Mouse (Mus musculus): ENCODE results near the gene Fam110a. TPM values are rescaled to one million over a fixed set of nuclear protein-coding genes. Genes with fewer than 3 reads are reported as not detected.

Gene Fam110a
- polyA plus RNA-seq, 1 experiment from 2014 or later = 149 TPM

DNA sequence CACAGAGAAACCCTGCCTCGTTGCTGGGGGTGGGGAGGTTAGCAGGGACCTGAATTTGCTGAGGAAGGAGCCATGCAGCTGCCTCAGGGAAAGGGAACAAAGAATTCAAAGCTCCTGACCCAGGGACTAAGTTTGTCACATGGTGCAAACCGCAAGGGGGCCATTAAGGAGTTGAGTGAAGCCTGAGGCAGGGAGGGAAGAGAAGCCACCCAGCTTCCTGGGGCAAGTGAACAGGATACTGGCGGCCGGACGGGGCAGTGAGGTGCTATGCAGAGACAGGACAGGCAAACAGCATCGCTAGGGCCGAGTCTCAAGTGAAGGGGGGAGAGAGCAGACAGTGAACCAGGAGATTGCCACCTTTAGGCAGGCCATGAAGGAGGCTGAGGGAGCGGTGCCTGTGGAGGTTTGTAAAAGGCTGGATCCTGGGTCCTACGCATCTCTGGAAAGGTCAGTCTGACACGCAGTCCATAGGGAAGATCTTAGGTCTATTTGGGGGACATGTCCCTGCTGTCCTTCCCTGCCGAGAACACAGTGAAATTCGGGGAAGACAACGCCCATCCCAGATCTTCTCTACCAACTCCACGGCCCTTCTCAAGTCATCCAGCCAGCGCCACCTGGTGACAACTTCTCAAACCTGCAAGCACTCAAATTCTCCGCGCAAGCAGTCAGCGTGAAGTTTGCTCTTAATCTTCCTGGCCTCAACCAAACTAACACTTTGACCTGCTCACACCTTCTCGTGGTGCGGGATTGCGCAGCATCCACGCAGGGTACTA, 14.5 kb upstream of the Fam110a start:
- H3K4me3 ChIP-seq = peak overlapping the region; percentile 22
- H3K27ac ChIP-seq = peak overlapping the region; percentile 54
- 6% methylated on average over 22 of the region's 22 CpGs for WGBS
- peak; percentile 80 for DNase-seq (ENCODE audit: low spot score)
- H3K36me3 ChIP-seq = no peaks in the 10 kb centered on the region
- no peaks in the 10 kb centered on the region for H3K9me3 ChIP-seq
- peaks cover 49% of the 10 kb centered on the region for H3K4me1 ChIP-seq (replicated peaks)
- peaks cover 65% of the 10 kb centered on the region for H3K27me3 ChIP-seq (ENCODE audit: insufficient read depth, poor library complexity, severe bottlenecking)

DNA sequence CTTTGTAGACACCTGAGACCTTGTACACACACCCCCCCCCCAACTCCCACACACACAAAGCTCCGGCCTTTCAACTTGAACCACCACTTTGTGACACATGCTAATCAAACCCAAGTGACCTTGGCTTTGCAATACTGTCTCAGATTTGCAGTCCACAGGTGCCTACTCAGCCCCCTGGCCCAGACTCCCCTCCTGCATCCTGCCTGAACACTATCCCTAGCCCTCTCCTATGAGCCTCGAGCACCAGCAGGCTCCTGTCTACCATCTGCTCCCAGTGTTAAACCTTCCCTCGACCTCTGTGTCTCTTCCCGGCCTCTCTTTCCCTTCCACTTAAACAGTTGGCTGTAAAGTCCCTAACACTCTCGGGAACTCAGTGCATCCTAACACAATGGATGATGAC, 11.4 kb upstream of the Fam110a start:
- peaks cover 34% of the 10 kb centered on the region for H3K27me3 ChIP-seq (ENCODE audit: insufficient read depth, poor library complexity, severe bottlenecking)
- DNase-seq (ENCODE audit: low spot score) = no peak
- H3K4me3 ChIP-seq = no peak overlapping the region
- peaks cover 44% of the 10 kb centered on the region for H3K4me1 ChIP-seq (replicated peaks)
- no peaks in the 10 kb centered on the region for H3K9me3 ChIP-seq
- 35% methylated on average over 5 of the region's 5 CpGs for WGBS
- peak overlapping the region; percentile 77 for H3K27ac ChIP-seq
- no peaks in the 10 kb centered on the region for H3K36me3 ChIP-seq

DNA sequence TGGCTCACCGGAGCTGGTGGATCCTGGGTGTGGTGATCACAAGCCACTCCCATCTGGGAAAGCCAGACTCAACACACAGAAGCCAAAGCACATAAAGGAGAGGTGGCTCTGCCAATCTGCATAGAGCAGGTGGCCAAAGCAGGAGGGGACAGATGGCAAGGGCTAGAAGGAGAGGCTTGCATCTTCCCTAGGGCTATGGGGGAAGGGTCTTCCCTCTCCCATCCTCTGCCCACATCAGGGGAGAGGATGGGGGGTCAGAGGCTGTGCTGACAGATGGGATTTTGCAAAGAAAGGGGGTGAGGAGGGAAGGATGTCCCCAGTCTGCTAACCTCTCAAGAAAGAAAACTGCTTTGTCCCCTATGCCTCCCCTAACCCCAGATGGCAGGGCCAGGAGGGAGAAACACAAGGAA, 11.0 kb upstream of the Fam110a start:
- peaks cover 44% of the 10 kb centered on the region for H3K4me1 ChIP-seq (replicated peaks)
- peaks cover 30% of the 10 kb centered on the region for H3K27me3 ChIP-seq (ENCODE audit: insufficient read depth, poor library complexity, severe bottlenecking)
- WGBS = 20% methylated on average over 1 of the region's 1 CpGs
- no peak overlapping the region for H3K4me3 ChIP-seq
- no peaks in the 10 kb centered on the region for H3K36me3 ChIP-seq
- DNase-seq (ENCODE audit: low spot score) = peak; percentile 66
- no peaks in the 10 kb centered on the region for H3K9me3 ChIP-seq
- H3K27ac ChIP-seq = peak overlapping the region; percentile 77

DNA sequence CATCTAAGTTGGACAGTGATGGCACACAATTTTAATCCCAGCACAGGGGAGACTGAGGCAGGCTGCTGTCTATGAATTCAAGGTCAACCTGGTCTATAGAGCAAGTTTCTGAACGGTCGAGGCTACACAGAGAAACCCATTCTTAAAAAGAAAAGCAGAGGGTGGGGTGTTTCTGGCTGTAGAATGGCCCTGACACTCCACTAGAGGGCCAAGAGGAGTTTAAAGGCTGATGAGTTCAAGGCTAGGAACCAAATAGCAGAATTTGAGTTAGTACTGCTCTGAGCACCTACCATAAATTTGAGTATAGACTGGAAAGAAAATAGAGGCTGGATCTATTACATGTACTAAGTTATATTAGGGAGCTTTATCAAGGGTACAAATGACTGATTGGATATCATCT, 9.0 kb upstream of the Fam110a start:
- no peak for DNase-seq (ENCODE audit: low spot score)
- H3K27ac ChIP-seq = no peak overlapping the region
- H3K4me3 ChIP-seq = no peak overlapping the region
- no peaks in the 10 kb centered on the region for H3K36me3 ChIP-seq
- H3K4me1 ChIP-seq (replicated peaks) = peaks cover 35% of the 10 kb centered on the region
- H3K9me3 ChIP-seq = no peaks in the 10 kb centered on the region
- H3K27me3 ChIP-seq (ENCODE audit: insufficient read depth, poor library complexity, severe bottlenecking) = peaks cover 11% of the 10 kb centered on the region
- WGBS = 68% methylated on average over 2 of the region's 2 CpGs

DNA sequence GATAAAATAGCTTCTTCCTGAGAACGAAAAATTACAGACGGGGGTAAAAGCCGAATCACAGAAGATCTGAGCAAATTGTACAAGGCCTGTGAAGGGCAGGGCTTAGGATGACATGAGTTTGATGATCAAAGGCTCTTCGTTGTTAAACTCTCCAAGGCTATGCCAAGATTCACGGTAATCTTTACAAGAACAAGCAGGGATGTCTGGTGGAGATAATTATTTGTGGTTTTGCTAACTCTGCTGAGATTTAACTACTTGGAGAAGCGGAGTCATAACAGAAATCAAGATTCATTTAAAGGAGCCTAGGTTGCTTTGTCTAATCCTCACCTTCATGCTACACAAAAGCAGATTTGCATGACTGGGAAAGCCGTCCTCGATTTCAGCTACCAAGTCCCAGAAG, 6.9 kb upstream of the Fam110a start:
- H3K4me1 ChIP-seq (replicated peaks) = peaks cover 22% of the 10 kb centered on the region
- no peaks in the 10 kb centered on the region for H3K36me3 ChIP-seq
- H3K27me3 ChIP-seq (ENCODE audit: insufficient read depth, poor library complexity, severe bottlenecking) = no peaks in the 10 kb centered on the region; the same call in 1 of the 2 replicates
- no peaks in the 10 kb centered on the region for H3K9me3 ChIP-seq
- no peak overlapping the region for H3K4me3 ChIP-seq
- DNase-seq (ENCODE audit: low spot score) = no peak
- no peak overlapping the region for H3K27ac ChIP-seq
- 85% methylated on average over 8 of the region's 8 CpGs for WGBS

DNA sequence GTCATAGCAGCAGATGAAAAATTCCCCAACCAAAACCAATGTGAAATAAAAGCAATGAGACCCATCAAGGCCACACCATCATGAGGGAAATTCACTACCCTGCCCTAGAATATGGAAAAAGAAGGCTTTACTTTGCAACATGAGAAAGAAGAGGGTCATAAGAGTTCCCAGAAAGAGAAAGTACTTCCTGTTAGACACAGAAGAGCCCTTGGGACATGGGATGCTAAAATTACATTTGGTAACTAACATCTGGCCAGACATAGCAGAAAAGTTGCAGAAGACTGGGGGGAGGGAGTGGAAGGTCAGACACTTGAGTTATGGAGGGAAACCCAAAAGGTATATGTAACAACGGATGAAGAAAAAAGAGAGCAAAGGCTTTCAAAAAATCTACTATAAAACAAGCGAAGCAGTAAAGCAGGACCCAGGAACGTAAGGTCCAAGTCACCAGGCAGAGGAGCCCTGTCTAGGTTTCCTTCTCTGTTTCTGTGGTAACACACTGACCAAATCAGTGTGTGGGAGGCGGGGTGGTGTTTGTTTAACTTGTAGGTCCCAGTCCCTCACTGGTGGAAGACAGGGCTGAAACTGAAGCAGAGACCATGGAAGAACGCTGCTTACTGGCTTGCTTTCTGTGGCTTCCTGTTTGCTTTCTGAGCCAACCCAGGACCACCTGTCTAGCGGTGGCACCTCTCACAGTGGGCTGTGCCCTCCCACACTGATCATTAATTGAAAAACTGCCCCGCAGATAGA, 5.6 kb upstream of the Fam110a start:
- H3K27me3 ChIP-seq (ENCODE audit: insufficient read depth, poor library complexity, severe bottlenecking) = no peaks in the 10 kb centered on the region; the same call in 1 of the 2 replicates
- 70% methylated on average over 7 of the region's 7 CpGs for WGBS
- peaks cover 11% of the 10 kb centered on the region for H3K4me1 ChIP-seq (replicated peaks)
- H3K27ac ChIP-seq = no peak overlapping the region
- H3K4me3 ChIP-seq = no peak overlapping the region
- no peaks in the 10 kb centered on the region for H3K9me3 ChIP-seq
- H3K36me3 ChIP-seq = no peaks in the 10 kb centered on the region
- no peak for DNase-seq (ENCODE audit: low spot score)

DNA sequence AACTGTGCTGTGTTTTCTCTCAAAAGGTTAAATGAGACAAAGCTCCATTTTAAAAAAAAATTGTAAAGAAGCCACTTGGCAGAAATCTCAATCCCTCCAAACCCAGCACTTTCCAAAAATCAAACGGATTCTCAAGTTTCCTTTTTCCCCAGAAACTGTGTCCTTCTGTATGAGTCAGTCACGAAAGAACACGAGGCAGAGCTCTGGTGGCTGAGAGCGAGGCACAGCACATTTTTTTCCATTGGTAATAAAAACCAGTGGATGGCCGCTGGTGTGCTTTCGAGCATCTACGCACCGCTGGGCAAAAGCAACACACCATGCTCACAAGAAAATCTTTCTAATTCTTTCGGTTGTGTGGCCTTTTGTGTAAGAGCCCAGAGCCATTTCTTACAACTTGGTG, 4.0 kb upstream of the Fam110a start:
- 76% methylated on average over 9 of the region's 9 CpGs for WGBS
- no peak for DNase-seq (ENCODE audit: low spot score)
- H3K27ac ChIP-seq = peak overlapping the region; percentile 9; the same call in 1 of the 2 replicates

DNA sequence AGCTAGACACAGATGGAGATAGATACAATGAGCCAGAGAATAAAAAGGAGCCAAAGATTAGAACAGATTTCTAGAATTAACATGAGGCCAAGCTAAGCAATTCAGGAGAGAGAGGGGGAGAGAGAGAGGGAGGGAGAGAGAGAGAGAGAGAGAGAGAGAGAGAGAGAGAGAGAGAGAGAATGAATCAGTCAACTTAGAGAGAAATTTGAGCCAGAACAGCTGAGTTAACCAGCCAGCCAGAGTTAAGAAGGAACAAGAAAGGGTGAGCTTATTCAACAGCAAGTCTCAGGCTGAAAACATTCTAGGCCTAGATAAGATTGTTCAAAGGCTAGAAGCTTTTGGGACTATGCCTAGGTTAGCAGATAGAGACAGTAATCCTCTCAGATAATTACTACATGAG, 2.5 kb upstream of the Fam110a start:
- DNase-seq (ENCODE audit: low spot score) = no peak
- H3K27me3 ChIP-seq (ENCODE audit: insufficient read depth, poor library complexity, severe bottlenecking) = no peaks in the 10 kb centered on the region; the same call in 1 of the 2 replicates

More for the DNA sequence above, 4.0 kb upstream of the Fam110a start:
- Histone ChIP-seq H3K4me3 (no peak overlapping the region), H3K4me1 (replicated peaks) (peaks cover 22% of the 10 kb centered on the region), H3K27me3 (ENCODE audit: insufficient read depth, poor library complexity, severe bottlenecking) (no peaks in the 10 kb centered on the region; the same call in 1 of the 2 replicates), H3K36me3 (no peaks in the 10 kb centered on the region), H3K9me3 (no peaks in the 10 kb centered on the region)

DNA sequence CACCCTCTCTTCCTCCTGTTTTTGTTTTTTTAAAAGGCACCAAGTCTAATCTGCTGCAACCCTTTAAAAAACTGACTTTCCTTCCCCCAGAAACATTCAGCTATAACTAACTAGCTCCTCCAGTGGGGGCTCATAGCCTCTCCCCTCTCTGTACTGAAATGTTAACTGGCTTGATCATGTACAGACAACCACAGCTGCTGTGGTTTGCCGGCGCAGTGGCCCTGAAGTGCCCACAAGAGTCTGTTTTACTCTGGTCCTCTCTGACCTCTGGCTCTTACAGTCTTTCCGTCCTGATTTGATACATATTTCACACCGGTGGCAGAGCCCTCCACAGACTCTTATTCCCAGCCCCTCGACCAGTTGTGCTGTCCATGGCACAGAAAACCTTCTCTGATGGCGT, 1.2 kb upstream of the Fam110a start:
- no peaks in the 10 kb centered on the region; the same call in 1 of the 2 replicates for H3K27me3 ChIP-seq (ENCODE audit: insufficient read depth, poor library complexity, severe bottlenecking)
- H3K4me1 ChIP-seq (replicated peaks) = peaks cover 49% of the 10 kb centered on the region
- WGBS = 82% methylated on average over 6 of the region's 6 CpGs
- no peak overlapping the region for H3K27ac ChIP-seq
- DNase-seq (ENCODE audit: low spot score) = no peak
- no peaks in the 10 kb centered on the region for H3K9me3 ChIP-seq
- peaks cover 17% of the 10 kb centered on the region for H3K36me3 ChIP-seq
- H3K4me3 ChIP-seq = no peak overlapping the region

More for the DNA sequence above, 2.5 kb upstream of the Fam110a start:
- Histone ChIP-seq H3K4me1 (replicated peaks) (peaks cover 37% of the 10 kb centered on the region), H3K36me3 (peaks cover 5% of the 10 kb centered on the region; the same call in 1 of the 2 replicates), H3K4me3 (no peak overlapping the region), H3K9me3 (no peaks in the 10 kb centered on the region), H3K27ac (no peak overlapping the region)

DNA sequence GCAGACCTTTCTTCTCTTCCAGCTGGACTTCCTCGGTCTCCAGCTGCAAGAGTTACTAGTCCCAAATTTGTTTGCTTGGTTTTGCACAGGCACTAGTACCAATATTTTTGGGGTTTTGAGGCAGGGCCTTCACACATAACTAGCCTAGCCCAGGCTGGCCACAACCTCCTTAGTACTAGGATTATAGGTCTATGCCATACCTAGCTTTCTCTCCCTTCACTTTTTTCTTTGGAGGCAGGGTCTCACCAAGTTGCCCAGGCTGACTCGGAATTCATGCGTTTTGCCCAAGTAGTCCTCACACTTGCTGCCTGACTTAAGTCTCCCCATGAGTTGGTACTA, 305 bp upstream of the Fam110a start:
- peak overlapping the region; percentile 96 for H3K27ac ChIP-seq
- H3K9me3 ChIP-seq = no peaks in the 10 kb centered on the region
- H3K27me3 ChIP-seq (ENCODE audit: insufficient read depth, poor library complexity, severe bottlenecking) = peaks cover 4% of the 10 kb centered on the region
- no peak for DNase-seq (ENCODE audit: low spot score)
- 37% methylated on average over 3 of the region's 3 CpGs for WGBS
- H3K4me1 ChIP-seq (replicated peaks) = peaks cover 55% of the 10 kb centered on the region
- peaks cover 24% of the 10 kb centered on the region for H3K36me3 ChIP-seq
- peak overlapping the region; percentile 87 for H3K4me3 ChIP-seq

DNA sequence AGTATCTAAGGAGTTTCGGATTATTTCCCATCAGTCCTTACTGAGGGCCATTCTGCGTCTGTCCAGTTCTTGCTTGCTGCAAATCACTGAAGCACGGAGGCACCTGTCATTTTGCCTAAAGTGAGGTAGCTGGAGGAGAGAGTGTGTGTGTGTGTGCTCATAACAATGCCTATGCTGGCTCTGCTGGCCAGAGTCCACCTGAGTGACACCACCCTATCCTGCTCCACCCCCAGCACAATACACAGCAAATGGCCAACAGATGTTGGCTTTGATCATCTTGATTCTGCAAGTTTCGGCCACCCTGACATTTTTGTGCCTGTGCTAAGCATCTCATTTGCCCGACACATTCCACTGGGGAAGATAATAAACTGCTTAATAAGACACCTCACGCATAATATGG, 1.5 kb downstream of the Fam110a start:
- Histone ChIP-seq H3K27ac (peak overlapping the region; percentile 96), H3K9me3 (no peaks in the 10 kb centered on the region), H3K4me1 (replicated peaks) (peaks cover 66% of the 10 kb centered on the region), H3K36me3 (peaks cover 24% of the 10 kb centered on the region), H3K27me3 (ENCODE audit: insufficient read depth, poor library complexity, severe bottlenecking) (peaks cover 23% of the 10 kb centered on the region), H3K4me3 (peak overlapping the region; percentile 87)
- 74% methylated on average over 6 of the region's 6 CpGs for WGBS
- DNase-seq (ENCODE audit: low spot score) = no peak

DNA sequence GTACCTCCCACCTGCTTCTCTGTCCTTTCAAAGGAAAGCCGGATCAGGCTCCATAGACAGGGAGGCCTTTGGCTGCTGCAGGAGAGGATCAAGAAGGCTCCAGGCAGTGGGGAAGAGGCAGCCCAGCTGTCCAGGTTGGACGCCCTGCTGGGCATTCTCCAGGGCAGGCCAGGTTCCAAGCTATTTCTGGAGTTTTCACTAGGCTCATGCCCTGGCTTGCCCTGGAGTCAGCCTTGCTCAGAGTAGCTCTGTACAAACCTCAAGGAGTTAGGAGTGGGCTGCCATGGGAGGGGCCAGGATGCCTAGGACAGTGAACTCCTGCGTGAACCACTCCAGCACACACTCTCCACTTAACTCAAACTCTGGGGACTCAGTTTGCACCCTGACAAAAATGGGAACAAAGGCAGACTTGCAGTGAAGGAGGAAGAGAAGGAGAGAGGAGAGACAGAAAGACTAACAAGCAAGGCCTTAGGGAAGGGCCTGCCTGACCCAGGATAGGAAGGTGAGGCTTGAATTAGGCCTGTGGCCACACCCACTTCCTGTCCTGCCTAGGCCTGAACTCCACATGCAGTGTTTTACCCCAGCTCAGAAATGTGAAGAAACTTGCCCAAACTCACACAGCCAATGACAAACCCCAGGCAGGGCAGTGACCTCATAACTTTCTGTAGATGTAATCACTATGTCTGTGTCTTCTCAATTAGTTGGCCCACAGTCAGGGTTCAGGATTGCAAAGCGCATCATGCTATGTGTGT, 2.2 kb downstream of the Fam110a start:
- peak overlapping the region; percentile 67; the same call in 1 of the 2 replicates for H3K27ac ChIP-seq
- peaks cover 73% of the 10 kb centered on the region for H3K4me1 ChIP-seq (replicated peaks)
- 83% methylated on average over 4 of the region's 4 CpGs for WGBS
- peak overlapping the region; percentile 87; the same call in 1 of the 2 replicates for H3K4me3 ChIP-seq
- no peaks in the 10 kb centered on the region for H3K9me3 ChIP-seq
- no peak for DNase-seq (ENCODE audit: low spot score)
- peaks cover 27% of the 10 kb centered on the region for H3K27me3 ChIP-seq (ENCODE audit: insufficient read depth, poor library complexity, severe bottlenecking)
- H3K36me3 ChIP-seq = peaks cover 24% of the 10 kb centered on the region

All from hindbrain, embryonic 10.5 days (tissue).